Mouse (Mus musculus): ENCODE results near the gene Slc41a2. TPM values are rescaled to one million over a fixed set of nuclear protein-coding genes. Genes with fewer than 3 reads are reported as not detected.
"Not testable (repeated sequence)": the region's sequence is repeated elsewhere in the genome, so short reads cannot be mapped to it uniquely, and the experiment has no call there.

Gene Slc41a2
- total RNA-seq (2021) = 5.1 and 7.2 TPM in 2 replicates
- long read RNA-seq, experiment 1, full-length matches to known transcripts = 1 of 2 reads
- long read RNA-seq, experiment 1, partial matches to known transcripts = 0 of 2 reads
- long read RNA-seq, experiment 1, other reads (novel, unspliced or antisense) = 1 of 2 reads
- long read RNA-seq, experiment 2, full-length matches to known transcripts = 1 of 4 reads
- long read RNA-seq, experiment 2, partial matches to known transcripts = 0 of 4 reads
- long read RNA-seq, experiment 2, other reads (novel, unspliced or antisense) = 3 of 4 reads

DNA sequence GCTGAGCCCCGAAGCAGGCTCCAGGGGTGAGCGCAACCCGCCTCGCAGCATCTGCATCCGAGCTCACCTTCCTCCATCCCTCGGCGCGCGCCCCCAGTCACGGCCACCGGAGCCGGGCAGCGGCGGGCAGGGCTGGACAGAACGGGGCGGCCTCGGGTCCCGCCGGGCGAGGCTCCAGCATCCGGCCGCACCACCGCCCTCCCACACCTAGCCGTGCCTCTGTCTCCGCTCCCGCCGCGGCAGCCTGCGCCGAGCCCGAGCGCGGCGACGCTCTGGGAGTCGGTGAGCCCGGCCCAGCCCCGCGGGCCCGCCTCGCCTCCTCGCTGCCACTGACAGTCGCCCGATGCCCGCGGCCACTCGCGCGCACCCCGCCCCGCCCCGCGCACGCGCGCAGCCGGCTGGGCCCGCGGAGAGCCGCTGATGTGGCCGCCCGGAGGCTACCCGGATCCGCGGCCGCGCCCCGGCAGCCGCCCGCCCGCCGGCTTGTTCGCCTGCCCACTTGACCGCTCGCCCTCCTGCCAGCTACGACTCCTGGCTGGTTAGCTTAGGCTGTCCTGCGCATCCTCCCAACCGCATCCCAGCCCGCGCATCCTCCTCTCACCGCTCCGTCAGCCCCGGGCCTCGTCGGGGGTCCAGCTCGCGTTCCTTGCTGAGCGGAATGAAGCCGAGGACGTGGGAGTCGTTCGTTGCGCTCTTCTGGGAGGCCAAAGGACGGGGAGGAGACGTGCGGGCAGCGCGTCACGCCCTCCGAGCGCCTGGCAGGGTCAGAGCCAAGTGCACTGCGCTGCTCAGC, at the start of gene Slc41a2:
Slc41a2 (minus strand) TSS at position 724 of the 793 bp plus-strand sequence.
- DNase-seq = peak; percentile 83

GRCm38 (mm10) chr10:83385330-83385910, 47.7 kb upstream of the Slc41a2 start:
- no peak for DNase-seq

DNA sequence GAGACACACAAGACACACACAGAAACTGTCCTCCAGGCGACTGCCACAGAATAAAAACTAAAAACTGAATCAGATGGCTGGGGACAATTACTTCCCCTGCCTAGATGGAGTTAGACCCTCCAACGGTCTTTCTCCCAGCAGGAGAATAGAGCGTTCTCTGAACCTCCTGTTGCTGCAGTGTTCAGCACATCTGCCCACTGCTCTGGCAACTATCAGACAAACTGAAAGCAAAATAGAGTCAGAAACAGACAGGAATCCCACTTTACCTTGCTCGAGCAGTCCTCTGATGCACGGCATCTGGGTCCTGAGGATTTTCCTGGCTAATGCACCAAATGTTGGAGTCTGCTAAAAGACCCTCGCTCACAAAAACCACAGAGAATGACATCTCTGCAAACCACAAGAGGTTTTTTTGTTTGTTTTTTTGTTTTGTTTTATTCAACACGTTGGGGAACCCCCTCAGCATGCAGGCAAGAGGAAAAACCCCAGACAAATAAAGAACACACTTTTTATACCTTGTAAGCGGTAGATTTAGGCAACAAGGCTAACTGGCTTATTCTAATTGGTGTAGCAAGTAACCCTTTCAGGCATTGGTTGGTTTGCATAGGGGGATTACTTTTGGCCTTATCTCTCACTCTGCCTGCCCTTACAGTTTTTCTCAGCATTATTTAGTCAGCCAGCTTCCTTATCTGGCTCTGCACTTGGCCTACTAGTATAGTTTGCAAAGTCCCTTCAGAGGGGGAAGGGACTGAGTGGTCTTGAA, 47.0 kb upstream of the Slc41a2 start:
- no peak for DNase-seq

- no peak for DNase-seq
These were observed 46.2 kb upstream of the Slc41a2 start for GRCm38 (mm10) chr10:83383863-83384262.

- DNase-seq = no peak
These were observed 45.3 kb upstream of the Slc41a2 start for GRCm38 (mm10) chr10:83382988-83383387.

DNA sequence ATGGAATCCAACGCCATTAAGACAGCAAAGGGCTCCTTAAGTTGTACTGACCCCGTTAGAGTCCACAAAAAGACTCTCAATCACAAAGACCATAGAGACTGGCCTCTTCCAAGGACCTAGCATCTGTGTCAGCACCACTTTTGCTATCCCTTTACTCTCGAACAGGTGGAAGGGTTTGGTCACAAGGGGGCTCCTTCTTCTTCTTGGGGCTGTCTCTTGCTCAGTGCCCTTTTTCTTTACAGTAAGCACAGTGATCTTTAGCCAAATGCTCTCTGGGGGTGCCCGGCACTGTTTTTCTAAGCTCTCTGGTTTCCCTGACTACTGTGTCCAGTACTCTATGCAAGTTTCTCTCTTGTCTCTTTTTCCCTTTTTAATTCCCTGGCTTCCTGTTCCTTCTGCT, 44.8 kb upstream of the Slc41a2 start:
- no peak for DNase-seq

- DNase-seq = no peak
These were observed 42.8 kb upstream of the Slc41a2 start for GRCm38 (mm10) chr10:83380501-83380900.

DNA sequence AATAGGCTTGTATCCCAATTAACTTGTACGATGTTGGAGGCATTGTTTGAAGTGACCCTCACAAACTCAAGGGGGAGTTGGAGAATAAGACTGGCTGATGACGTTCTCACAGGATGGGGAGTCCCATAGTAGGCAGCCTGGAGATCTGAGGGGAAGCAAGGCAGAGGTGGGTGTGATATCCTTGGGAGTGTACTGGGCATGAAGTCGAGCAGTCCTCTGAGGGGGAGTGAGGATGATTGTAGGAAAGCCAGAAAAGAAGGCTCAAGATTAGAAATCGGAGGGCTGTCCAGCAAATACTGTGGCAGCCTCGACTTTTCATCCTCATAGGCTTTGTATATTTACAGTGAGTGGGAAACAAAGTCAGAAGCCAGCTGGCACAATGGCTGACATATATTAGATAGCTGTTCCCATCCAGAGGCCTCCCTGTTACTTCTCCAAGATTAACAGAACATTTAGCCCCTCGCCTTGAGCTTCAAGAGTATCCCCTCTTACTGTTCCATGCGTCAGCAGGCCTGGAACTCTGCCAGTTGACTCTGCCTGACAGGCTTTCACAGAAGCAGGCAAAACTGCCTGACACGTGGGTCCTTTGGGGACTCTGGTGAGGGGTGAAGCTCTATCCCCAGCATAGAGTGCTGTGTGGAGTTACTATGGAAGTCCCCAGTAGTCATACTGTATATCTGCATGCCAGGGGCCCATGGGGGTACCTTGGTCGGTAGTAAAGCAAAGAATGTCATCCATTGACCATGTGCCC, 40.6 kb upstream of the Slc41a2 start:
- DNase-seq = peak; percentile 70

GRCm38 (mm10) chr10:83376911-83377682, 39.4 kb upstream of the Slc41a2 start:
- no peak for DNase-seq

- not testable (repeated sequence) for DNase-seq
These were observed 37.8 kb upstream of the Slc41a2 start for GRCm38 (mm10) chr10:83375458-83375857.

DNA sequence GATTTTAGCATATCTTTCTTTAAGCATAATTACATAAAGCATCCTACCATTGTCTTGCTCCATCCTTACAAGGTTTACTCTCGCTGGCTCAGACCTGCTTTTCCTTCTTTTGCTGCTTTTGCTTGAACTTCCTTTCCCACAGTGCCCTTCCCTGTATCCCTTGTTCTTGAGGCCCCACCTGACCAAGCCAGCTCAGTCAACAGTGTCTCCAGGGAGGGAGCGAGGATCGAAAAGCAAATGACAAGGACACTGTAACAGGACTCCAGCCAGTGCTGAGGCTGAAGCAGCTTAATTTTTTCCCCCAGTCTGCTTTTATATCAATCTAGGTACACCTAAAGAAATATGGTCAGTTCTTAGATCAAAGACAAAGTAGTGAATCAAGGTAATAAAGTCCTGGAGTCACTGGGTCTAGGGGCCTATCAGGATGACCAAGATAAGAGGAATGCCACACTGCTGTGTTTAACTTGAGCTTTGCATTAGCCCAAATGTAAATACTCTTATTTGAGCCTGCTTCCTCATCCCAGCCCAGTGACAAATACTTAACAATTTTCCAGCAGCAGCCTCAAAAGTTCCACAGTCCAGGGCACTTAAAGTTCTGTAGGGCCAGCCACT, 36.5 kb upstream of the Slc41a2 start:
- no peak for DNase-seq

DNA sequence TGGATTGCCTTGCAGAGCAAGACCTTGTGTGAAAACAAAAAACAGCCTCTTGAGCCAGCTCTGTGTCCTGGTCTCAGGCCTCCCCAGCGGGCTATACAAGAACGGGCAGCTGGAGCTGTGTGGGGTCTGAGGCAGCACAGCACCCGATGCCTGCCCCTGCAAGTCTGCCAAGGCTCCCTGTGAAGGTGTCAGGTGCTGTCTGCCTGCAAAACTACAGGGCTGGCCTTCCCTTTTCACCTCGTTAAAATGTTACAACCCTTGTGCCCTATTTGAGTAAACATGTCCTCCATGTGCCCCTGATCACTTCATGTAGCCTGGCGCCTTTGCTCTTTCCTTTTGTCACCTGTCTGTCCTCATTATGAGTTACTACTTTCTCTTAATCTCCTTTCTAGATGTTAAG, 31.2 kb upstream of the Slc41a2 start:
- no peak for DNase-seq

DNA sequence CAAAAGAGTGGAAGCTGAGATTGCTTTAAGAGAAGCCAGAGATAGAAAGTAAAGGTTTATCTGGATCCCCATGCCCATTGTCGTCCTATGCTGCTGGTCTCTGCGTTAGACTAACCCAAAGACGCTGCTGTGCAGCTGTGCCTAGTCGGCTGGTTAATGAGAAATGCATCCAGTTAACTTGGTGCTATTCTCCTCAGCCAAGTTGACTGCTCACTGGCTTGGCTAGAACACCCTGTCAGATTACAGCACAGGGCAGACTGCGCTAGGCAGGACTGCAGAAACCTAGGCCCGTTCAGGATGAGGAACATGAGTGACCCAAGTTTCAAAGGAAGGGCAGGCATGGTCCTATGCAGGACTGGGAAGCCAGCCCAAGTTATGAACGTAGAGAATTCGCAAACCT, 25.8 kb upstream of the Slc41a2 start:
- DNase-seq = no peak

GRCm38 (mm10) chr10:83361643-83362382, 24.1 kb upstream of the Slc41a2 start:
- DNase-seq = no peak

DNA sequence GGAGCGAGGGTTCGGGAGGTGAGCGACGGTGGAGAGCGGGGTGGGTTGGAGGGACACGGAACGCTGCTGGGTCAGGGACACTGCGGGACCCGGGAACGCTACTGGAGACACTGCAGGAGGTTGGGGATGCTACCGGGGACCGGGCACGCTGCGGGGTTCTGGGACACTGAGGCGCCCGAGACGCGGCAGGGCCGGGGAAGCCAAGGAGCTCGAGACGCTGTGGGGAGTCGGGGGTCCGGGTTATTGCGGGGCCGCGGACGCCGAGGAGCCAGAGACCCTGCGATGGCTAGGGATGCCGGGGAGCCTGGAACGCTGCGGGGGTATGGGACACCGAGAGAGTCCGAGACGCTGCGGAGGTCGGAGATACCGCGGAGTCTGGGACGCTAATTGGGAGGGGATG, 22.7 kb upstream of the Slc41a2 start:
- DNase-seq = no peak

- DNase-seq = peak; percentile 99
These were observed 22.3 kb upstream of the Slc41a2 start, which contains the start of gene D10Wsu102e for GRCm38 (mm10) chr10:83359956-83360355. Gene D10Wsu102e, plus strand, starts transcription at chr10:83360221.

- no peak for DNase-seq
These were observed 21.8 kb upstream of the Slc41a2 start for GRCm38 (mm10) chr10:83359451-83359850.

DNA sequence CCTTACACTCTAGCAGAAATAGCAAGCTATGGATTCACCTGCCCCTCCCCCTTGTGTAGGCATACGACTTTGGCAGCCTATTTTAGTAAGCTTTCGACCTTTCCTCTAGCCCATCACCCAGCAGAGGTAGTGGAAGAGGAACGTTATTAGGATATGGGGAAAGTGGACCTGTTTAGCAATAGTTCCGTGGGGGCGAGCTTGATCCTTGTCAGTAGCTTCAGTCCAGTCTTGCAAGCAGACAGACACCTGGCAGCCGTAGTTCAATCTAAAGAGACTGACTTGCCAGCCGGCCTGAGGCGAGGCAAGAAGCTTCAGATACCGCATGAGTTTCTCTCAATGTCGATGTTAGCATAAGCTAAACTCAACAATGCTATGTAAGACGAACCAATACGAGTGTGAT, 18.7 kb upstream of the Slc41a2 start:
- no peak for DNase-seq

GRCm38 (mm10) chr10:83354333-83354719, 16.6 kb upstream of the Slc41a2 start:
- DNase-seq = no peak
